Mouse (Mus musculus) thymus, adult 2 months (tissue): ENCODE results near the gene Ncoa7.

Source experiments
- CTCF ChIP-seq: fragments of 200-500 bp; IDR thresholded peaks from 2 replicates; pipeline ENCODE4 v1.5.1; 2012; ENCODE audit warnings: mild to moderate bottlenecking, control low read depth, low read length, moderate library complexity, borderline replicate concordance; ENCODE audit not compliant: control insufficient read depth, poor library complexity, insufficient read depth; ENCODE audit errors: extremely low read depth
- POLR2A ChIP-seq: fragments of 200-500 bp; IDR thresholded peaks from 2 replicates; pipeline ENCODE4 v1.6.1; 2012; ENCODE audit warnings: mild to moderate bottlenecking, low read length, control low read depth, moderate library complexity; ENCODE audit not compliant: control insufficient read depth, poor library complexity, insufficient read depth; ENCODE audit errors: extremely low read depth

GRCm38 (mm10) chr10:30660564-30661328 is 142.4 kb downstream of the Ncoa7 start:
- TF ChIP-seq CTCF (no peak), POLR2A (no peak)
